Mouse (Mus musculus): Measurements from ENCODE around the gene Dnah3.

- TF ChIP-seq POLR2A (IDR thresholded peaks at IDR 0.05; ENCODE audit: low read depth, low read length) (no peak), CTCF (conservative IDR thresholded peaks at IDR 0.05; ENCODE audit: insufficient read depth, insufficient read length, low read depth, low read length) (no peak)
These were observed 14.9 kb downstream of the Dnah3 start for GRCm38 (mm10) chr7:120080177-120080576.

Data from kidney, adult 2 months (tissue).